ENCODE assay signal across 8 mouse cellular contexts in the genomic region with DNA sequence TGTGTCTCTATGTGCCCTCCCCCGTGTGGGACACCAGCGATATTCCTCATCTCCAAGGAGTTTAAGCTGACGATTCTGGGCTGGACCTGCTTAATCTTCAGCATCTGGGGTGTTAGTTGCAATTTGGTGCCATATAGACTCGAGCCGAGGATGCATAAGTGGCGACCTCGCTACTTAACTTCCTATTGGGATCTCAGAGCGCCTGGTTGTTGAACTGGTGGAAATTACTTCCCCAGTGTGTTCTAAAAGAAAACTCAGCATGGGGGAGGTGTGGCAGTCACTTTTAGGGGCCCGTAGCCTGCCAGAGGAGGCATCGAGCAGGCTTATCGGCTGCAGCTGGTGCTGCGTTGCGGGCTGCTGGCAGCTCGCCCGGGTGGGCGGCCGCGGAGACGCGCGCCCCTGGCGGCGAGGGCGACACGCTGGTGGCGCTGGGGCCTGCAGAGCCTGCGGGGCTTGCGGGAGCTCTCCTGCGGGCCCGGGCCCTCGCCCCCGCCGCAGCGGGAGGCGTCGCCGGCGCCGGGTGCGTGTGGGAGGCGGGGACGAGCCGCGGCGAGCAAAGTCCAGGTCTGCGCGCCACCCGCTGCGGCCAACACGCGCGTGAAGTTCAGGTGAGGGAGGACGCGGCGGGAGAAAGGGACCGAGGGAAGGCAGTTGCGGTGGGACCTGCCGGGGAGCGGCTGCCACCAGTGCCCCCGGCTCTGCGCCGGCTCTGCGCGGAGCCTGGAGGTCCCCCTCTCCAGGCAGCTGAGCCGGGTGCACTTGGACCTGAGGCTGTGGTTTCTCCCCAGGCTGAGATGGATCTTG. TPM values are rescaled to one million over a fixed set of nuclear protein-coding genes. Genes with fewer than 3 reads are reported as not detected.
A peak's percentile ranks its signal among the peaks of the same experiment; 100 is the strongest.
DNase-seq lines count a peak whose midpoint lies in the region; ATAC-seq lines count a peak whose summit lies in the region.

A gene (plus strand): TSS at position 418 of the 804 bp plus-strand sequence.

- H3K36me3 ChIP-seq in forebrain, embryonic 12.5 days (replicated peaks), result no peaks in the 10 kb centered on the region
- no peaks in the 10 kb centered on the region for H3K36me3 ChIP-seq in heart, embryonic 16.5 days (ENCODE audit: control insufficient read depth, insufficient read depth)
- peaks cover 12% of the 10 kb centered on the region for H3K36me3 ChIP-seq in liver, embryonic 13.5 days
- H3K36me3 ChIP-seq in splenic B cell, adult 2 months (ENCODE audit: control insufficient read depth, insufficient read depth, low read length, poor library complexity, severe bottlenecking), result no peaks in the 10 kb centered on the region

- WGBS in forebrain, embryonic 12.5 days, result under 1% methylated on average over 64 of the region's 65 CpGs
- under 1% methylated on average over 65 of the region's 65 CpGs for WGBS in heart, embryonic 16.5 days
- WGBS in liver, embryonic 13.5 days (ENCODE audit: insufficient replicate concordance), result under 1% methylated on average over 59 of the region's 65 CpGs

- peak within 1 kb of the TSS; percentile 78 for H3K4me2 ChIP-seq in forebrain, embryonic 12.5 days
- H3K4me2 ChIP-seq in heart, embryonic 16.5 days (ENCODE audit: low read depth, low read length), result peak within 1 kb of the TSS; percentile 95
- peak within 1 kb of the TSS; percentile 81 for H3K4me2 ChIP-seq in liver, embryonic 13.5 days

- H3K27me3 ChIP-seq in forebrain, embryonic 12.5 days, result peaks cover 29% of the 10 kb centered on the region
- no peaks in the 10 kb centered on the region; the same call in 1 of the 2 replicates for H3K27me3 ChIP-seq in heart, embryonic 16.5 days (ENCODE audit: control insufficient read depth, insufficient read depth, low read length)
- H3K27me3 ChIP-seq in liver, embryonic 13.5 days, result no peaks in the 10 kb centered on the region
- no peaks in the 10 kb centered on the region for H3K27me3 ChIP-seq in splenic B cell, adult 2 months (ENCODE audit: control insufficient read depth, insufficient read depth, low read length, poor library complexity, severe bottlenecking)

- H3K9me3 ChIP-seq in forebrain, embryonic 12.5 days, result peaks cover 6% of the 10 kb centered on the region; the same call in 1 of the 2 replicates
- no peaks in the 10 kb centered on the region; the same call in 1 of the 2 replicates for H3K9me3 ChIP-seq in heart, embryonic 16.5 days (replicated peaks; ENCODE audit: control insufficient read depth, low read length)
- H3K9me3 ChIP-seq in liver, embryonic 13.5 days (replicated peaks), result no peaks in the 10 kb centered on the region

- ATAC-seq in forebrain, embryonic 12.5 days (ENCODE audit: low FRiP score), result peak; percentile 94
- peak; percentile 65 for ATAC-seq in heart, embryonic 16.5 days (replicated peaks; ENCODE audit: extremely low read depth, insufficient read depth, low FRiP score)
- ATAC-seq in liver, embryonic 13.5 days (ENCODE audit: low read depth), result peak; percentile 89

- H3K4me1 ChIP-seq in forebrain, embryonic 12.5 days, result peaks cover 7% of the 10 kb centered on the region
- H3K4me1 ChIP-seq in heart, embryonic 16.5 days (ENCODE audit: control insufficient read depth, insufficient read depth, low read length), result peaks cover 9% of the 10 kb centered on the region
- H3K4me1 ChIP-seq in liver, embryonic 13.5 days (replicated peaks), result peaks cover 43% of the 10 kb centered on the region

- peak within 1 kb of the TSS; percentile 66 for H3K9ac ChIP-seq in forebrain, embryonic 12.5 days
- peak within 1 kb of the TSS; percentile 72 for H3K9ac ChIP-seq in heart, embryonic 16.5 days (ENCODE audit: low read length)
- H3K9ac ChIP-seq in liver, embryonic 13.5 days, result peak within 1 kb of the TSS; percentile 96

- no peak within 1 kb of the TSS for H3K27ac ChIP-seq in forebrain, embryonic 12.5 days
- no peak within 1 kb of the TSS for H3K27ac ChIP-seq in heart, embryonic 16.5 days (ENCODE audit: low read length)
- H3K27ac ChIP-seq in liver, embryonic 13.5 days, result peak within 1 kb of the TSS; percentile 97

- DNase-seq in CD8-positive naive resting alpha-beta T cell, adult 2 months (ENCODE audit: low read depth in 2 of 2, low spot score in 2 of 2), result peak; percentile 46 to 53
- peak; percentile 71 for DNase-seq in c-Kit-positive CD71-positive TER-119-negative erythroid progenitor cells, embryonic 14.5 days (ENCODE audit: low read depth)
- peak; percentile 29 to 46 for DNase-seq in kidney, postnatal 25 days
- DNase-seq in liver, embryonic 13.5 days, result peak; percentile 82
- DNase-seq in natural killer cell, adult 2 months (ENCODE audit: low spot score in 2 of 2), result peak; percentile 18 to 55
- peak; percentile 78 for DNase-seq in splenic B cell, adult 2 months (ENCODE audit: low read depth, low spot score)

- peak within 1 kb of the TSS; percentile 72 for H3K4me3 ChIP-seq in forebrain, embryonic 12.5 days (replicated peaks)
- peak within 1 kb of the TSS; percentile 68 for H3K4me3 ChIP-seq in heart, embryonic 16.5 days (ENCODE audit: low read length)
- peak within 1 kb of the TSS; percentile 91 for H3K4me3 ChIP-seq in liver, embryonic 13.5 days (replicated peaks)

RNA-seq across cellular contexts. Expression of the gene that starts here (rescaled TPM):
- 1.1 and 1.6 TPM in 2 replicates for polyA plus RNA-seq in forebrain, embryonic 12.5 days (2016; fragmentation: Nextera tagmentation; extraction: Ambion mirVana)
- 0.14 and 0.38 TPM in 2 replicates for polyA plus RNA-seq in heart, embryonic 16.5 days (2015; fragmentation: Nextera tagmentation; extraction: Ambion mirVana)
- polyA plus RNA-seq in liver, embryonic 13.5 days (2015; fragmentation: Nextera tagmentation; extraction: Ambion mirVana), result 26.7 and 31.5 TPM in 2 replicates

Comparison
In these comparisons a context has a peak if more than half of its experiments do, and no peak if none do; other contexts are left out.
1. RNA of the gene that starts here (polyA plus RNA-seq): 26.7 to 31.5 TPM in liver, embryonic 13.5 days; 1.1 to 1.6 TPM in forebrain, embryonic 12.5 days and 0.14 to 0.38 TPM in heart, embryonic 16.5 days; every median in the first group is over 10 times any median in the second.
2. Peak in ATAC-seq, H3K4me3 ChIP-seq, H3K9ac ChIP-seq and H3K4me2 ChIP-seq in heart, embryonic 16.5 days; RNA of the gene not detected or under 1 TPM.
3. Peak in every context shown above with its lines, with median percentiles within 50 percentile points of each other: DNase-seq, ATAC-seq, H3K4me2 ChIP-seq, H3K4me3 ChIP-seq and H3K9ac ChIP-seq.